Mouse (Mus musculus) cerebellum, adult 2 months (tissue): Measurements from ENCODE around the gene Sf3b3.

Experiments used
- CTCF ChIP-seq: fragments of 200-500 bp; IDR thresholded peaks from 2 replicates; pipeline ENCODE4 v1.5.1; 2011; ENCODE audit warnings: low read depth, mild to moderate bottlenecking, control low read depth, low read length, moderate library complexity, borderline replicate concordance; ENCODE audit not compliant: insufficient read depth
- POLR2A ChIP-seq: fragments of 200-500 bp; IDR thresholded peaks from 2 replicates; pipeline ENCODE4 v1.6.1; 2011; ENCODE audit warnings: low read length, control low read depth, borderline replicate concordance; ENCODE audit not compliant: insufficient read depth

DNA sequence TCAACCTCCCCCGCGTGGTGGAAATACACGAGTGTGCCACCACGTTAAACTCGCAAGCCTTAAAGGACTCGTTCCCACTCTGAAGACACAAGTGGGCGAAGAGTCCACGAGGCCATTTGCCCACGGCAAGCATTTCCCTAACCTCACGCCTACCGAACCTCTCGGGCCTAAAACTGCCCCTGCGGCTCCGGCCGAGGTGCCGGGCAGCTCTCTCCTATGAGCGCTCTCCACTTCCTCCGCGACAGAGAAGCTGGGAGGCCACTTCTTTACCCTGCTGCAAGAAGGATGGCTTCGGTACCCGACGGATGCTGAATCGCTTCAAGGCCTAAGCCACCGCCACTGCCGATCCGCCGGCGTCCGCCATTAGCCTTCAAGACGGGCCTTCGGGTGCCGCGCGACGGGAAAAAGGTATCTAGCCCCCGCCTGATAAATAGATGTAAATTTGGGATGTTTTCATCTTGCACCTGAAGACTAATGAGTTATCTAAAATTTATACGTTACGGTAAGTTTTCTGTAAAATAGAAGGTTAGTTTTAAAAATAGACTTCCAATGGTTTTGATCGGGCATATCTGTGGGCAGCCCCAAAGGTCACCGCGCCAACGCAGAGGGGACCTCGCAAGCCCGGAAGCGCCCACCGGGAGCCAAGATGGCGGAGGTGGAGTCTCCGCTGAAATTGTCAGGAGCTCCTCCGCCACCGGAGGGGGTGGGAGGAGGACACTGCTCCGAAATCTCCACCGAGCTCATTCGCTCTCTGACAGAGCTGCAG is at the start of gene Sf3b3, which contains the start of gene Cog4:
- TF ChIP-seq CTCF, result 0 out of 2 replicates have a peak, but pooled peaks have one; percentile 15
- peak; percentile 91 for TF ChIP-seq POLR2A
